Mouse (Mus musculus) lung, postnatal 0 days (tissue): Measurements from ENCODE around the gene Scube3.

Experiments used
- CTCF ChIP-seq: IDR thresholded peaks from 2 replicates; pipeline ENCODE4 v1.5.1; 2016; ENCODE audit warnings: antibody characterized with exemption, mild to moderate bottlenecking
- EP300 ChIP-seq: IDR thresholded peaks from 2 replicates; pipeline ENCODE4 v1.6.1; 2016; ENCODE audit warnings: antibody characterized with exemption, mild to moderate bottlenecking, control low read depth

DNA sequence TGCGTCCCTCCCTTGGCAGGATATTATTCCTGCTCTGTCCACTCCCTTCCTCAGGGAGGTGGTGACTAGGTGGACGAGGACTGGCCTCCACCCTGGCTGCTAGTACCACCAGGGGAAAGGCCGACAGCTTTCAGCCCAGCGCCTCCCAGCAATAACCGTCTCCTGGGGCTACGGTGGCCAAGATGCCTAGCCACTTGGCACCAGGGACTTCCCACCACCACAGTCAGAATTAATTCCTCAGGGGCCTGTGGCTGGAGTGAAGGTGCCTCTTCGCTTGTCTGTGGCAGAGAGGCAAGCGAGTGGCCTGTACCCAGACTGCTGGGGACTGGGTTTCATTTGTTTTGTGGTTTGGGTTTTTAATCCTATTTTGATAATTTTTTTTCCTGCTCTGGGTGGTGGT lies 63.5 kb downstream of the Scube3 start:
- no peak for TF ChIP-seq CTCF
- no peak for TF ChIP-seq EP300
